Mouse (Mus musculus) lung, postnatal 0 days (tissue): ENCODE measurements at regions not wholly inside any gene's neighbourhood (a gene's known extent, or its start where the extent isn't known, plus 50 kb on each side); places are given as distances from the start of the nearest gene placed in this dataset.

Experiments
- CTCF ChIP-seq: IDR thresholded peaks from 2 replicates; pipeline ENCODE4 v1.5.1; 2016; ENCODE audit warnings: antibody characterized with exemption, mild to moderate bottlenecking
- EP300 ChIP-seq: IDR thresholded peaks from 2 replicates; pipeline ENCODE4 v1.6.1; 2016; ENCODE audit warnings: antibody characterized with exemption, mild to moderate bottlenecking, control low read depth

DNA sequence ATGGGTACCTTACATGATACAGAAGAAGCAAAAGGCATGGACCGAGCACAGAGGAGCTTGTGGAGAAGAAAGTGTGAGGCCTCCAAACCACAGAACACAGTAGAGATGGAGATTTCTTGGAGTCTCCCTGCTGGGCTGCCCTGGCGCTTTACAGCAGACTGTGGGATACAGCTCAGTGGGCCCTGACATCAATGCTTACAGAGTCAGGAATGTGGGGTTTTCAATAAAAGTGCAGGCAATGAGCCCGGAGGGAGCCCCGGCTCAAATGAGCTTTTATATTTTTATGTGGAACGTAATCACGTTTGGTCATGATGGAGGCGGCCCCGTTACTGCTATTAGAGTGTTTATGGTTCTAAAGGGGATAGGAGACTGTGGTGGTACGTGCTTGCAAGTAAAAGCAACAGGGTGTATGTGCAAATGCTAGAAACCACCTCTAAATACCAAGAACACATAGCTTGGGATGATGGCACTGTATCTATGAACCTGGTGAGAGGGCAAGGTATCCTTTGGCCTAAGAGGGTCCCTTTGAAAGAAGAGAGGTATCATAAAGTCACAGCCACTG is 308.1 kb upstream of the Dynlrb2 start:
- no peak for TF ChIP-seq CTCF
- TF ChIP-seq EP300: no peak
